In genomic region chr11:80724701-80725100, GRCm38 (mm10) we compare ENCODE assay signal across 17 mouse cellular contexts. TPM values are rescaled to one million over a fixed set of nuclear protein-coding genes. Genes with fewer than 3 reads are reported as not detected.
DNase-seq lines count a peak whose midpoint lies in the region; ATAC-seq lines count a peak whose summit lies in the region.
"Had no signal": no experiment of that assay in that cellular context is flagged by ENCODE, and none has a peak within 500 bp of the region (broad histone marks: within the 10 kb centered on the region; RNA-seq: fewer than 3 reads in every experiment).

No protein-coding gene starts in this region.

- no peaks in the 10 kb centered on the region for H3K4me1 ChIP-seq in embryonic facial prominence, embryonic 14.5 days (ENCODE audit: control insufficient read depth, insufficient read depth, low read length)
- no peaks in the 10 kb centered on the region; the same call in 1 of the 2 replicates for H3K4me1 ChIP-seq in embryonic facial prominence, embryonic 10.5 days
- H3K4me1 ChIP-seq: embryonic facial prominence, embryonic 12.5 days had no signal

- peak; percentile 13 for DNase-seq in embryonic facial prominence, embryonic 14.5 days (ENCODE audit: low spot score)
- DNase-seq in embryonic facial prominence, embryonic 10.5 days (ENCODE audit: low spot score), result no peak
- DNase-seq in kidney, postnatal 10 days, result peak; percentile 25
- no peak for DNase-seq in kidney, adult 11 months
- DNase-seq in left cerebral cortex, postnatal 14 days (ENCODE audit: low spot score in 2 of 2), result peak; percentile 33 to 44
- no peak for DNase-seq in left cerebral cortex, adult 9 months (ENCODE audit: low spot score in 2 of 2)
- peak; percentile 70 for DNase-seq in brain, adult 2 months (ENCODE audit: low read depth, low spot score)
- DNase-seq in natural killer cell, adult 2 months (ENCODE audit: low spot score in 2 of 2), result no peak
- DNase-seq: adrenal gland, postnatal 36 days; cerebellum, adult 11 months; heart, postnatal 10 days; liver had no signal

- H3K9me3 ChIP-seq in embryonic facial prominence, embryonic 14.5 days (ENCODE audit: control insufficient read depth, low read length), result no peaks in the 10 kb centered on the region
- H3K9me3 ChIP-seq in embryonic facial prominence, embryonic 10.5 days, result no peaks in the 10 kb centered on the region
- H3K9me3 ChIP-seq: embryonic facial prominence, embryonic 12.5 days; lung, embryonic 15.5 days had no signal

- WGBS in embryonic facial prominence, embryonic 14.5 days, result 67% methylated on average over 12 of the region's 12 CpGs
- WGBS in embryonic facial prominence, embryonic 10.5 days, result 83% methylated on average over 12 of the region's 12 CpGs

- no peak overlapping the region for H3K9ac ChIP-seq in embryonic facial prominence, embryonic 14.5 days (ENCODE audit: low read depth, low read length)
- H3K9ac ChIP-seq: embryonic facial prominence, embryonic 12.5 days; hindbrain, embryonic 14.5 days; lung, embryonic 15.5 days had no signal

- no peak for ATAC-seq in embryonic facial prominence, embryonic 14.5 days (ENCODE audit: low read depth)
- ATAC-seq: intestine, postnatal 0 days had no signal

- no peaks in the 10 kb centered on the region for H3K27me3 ChIP-seq in embryonic facial prominence, embryonic 14.5 days (replicated peaks; ENCODE audit: control insufficient read depth, insufficient read depth, low read length)
- no peaks in the 10 kb centered on the region for H3K27me3 ChIP-seq in embryonic facial prominence, embryonic 10.5 days (replicated peaks; ENCODE audit: low read depth, poor library complexity, severe bottlenecking)
- H3K27me3 ChIP-seq: CH12.LX; embryonic facial prominence, embryonic 12.5 days; lung, embryonic 15.5 days had no signal

- no peaks in the 10 kb centered on the region for H3K36me3 ChIP-seq in embryonic facial prominence, embryonic 14.5 days (ENCODE audit: control insufficient read depth, insufficient read depth, low read length)
- no peaks in the 10 kb centered on the region for H3K36me3 ChIP-seq in embryonic facial prominence, embryonic 10.5 days (replicated peaks)
- H3K36me3 ChIP-seq: embryonic facial prominence, embryonic 12.5 days; lung, embryonic 15.5 days had no signal

- intact Hi-C loops in left cerebral cortex, postnatal 14 days (cut with DNase I), result no loop called here

- no peak overlapping the region for H3K27ac ChIP-seq in embryonic facial prominence, embryonic 14.5 days (replicated peaks; ENCODE audit: low read depth, low read length)
- no peak overlapping the region for H3K27ac ChIP-seq in embryonic facial prominence, embryonic 10.5 days (replicated peaks)
- H3K27ac ChIP-seq: embryonic facial prominence, embryonic 12.5 days; hindbrain, embryonic 14.5 days; lung, embryonic 15.5 days had no signal

- H3K4me2 ChIP-seq in embryonic facial prominence, embryonic 14.5 days (ENCODE audit: low read depth, low read length), result no peak overlapping the region
- H3K4me2 ChIP-seq: embryonic facial prominence, embryonic 12.5 days; hindbrain, embryonic 14.5 days; lung, embryonic 15.5 days had no signal

- H3K4me3 ChIP-seq in embryonic facial prominence, embryonic 14.5 days (ENCODE audit: low read depth, low read length), result no peak overlapping the region
- no peak overlapping the region for H3K4me3 ChIP-seq in embryonic facial prominence, embryonic 10.5 days
- H3K4me3 ChIP-seq: embryonic facial prominence, embryonic 12.5 days; lung, embryonic 15.5 days had no signal

RNA-seq across cellular contexts. Expression of gene Myo1d, which starts 55.1 kb away (rescaled TPM):
- polyA plus RNA-seq in embryonic facial prominence, embryonic 14.5 days (2014; fragmentation: Nextera tagmentation; extraction: Ambion mirVana), result 9.9 and 10.7 TPM in 2 replicates
- 3.2 and 4.0 TPM in 2 replicates for polyA plus RNA-seq in embryonic facial prominence, embryonic 10.5 days (2016; fragmentation: Nextera tagmentation; extraction: Ambion mirVana)
- total RNA-seq in left cerebral cortex, postnatal 14 days (2021), result 1 to 10 TPM; 4.1 to 4.6 TPM

Comparison
In these comparisons a context has a peak if more than half of its experiments do, and no peak if none do; other contexts are left out.
1. DNase-seq: peak in embryonic facial prominence, embryonic 14.5 days (single experiment), kidney, postnatal 10 days (single experiment), left cerebral cortex, postnatal 14 days (2 of 2) and brain, adult 2 months (single experiment); none in embryonic facial prominence, embryonic 10.5 days (single experiment), kidney, adult 11 months (single experiment), left cerebral cortex, adult 9 months (0 of 2) and natural killer cell, adult 2 months (0 of 2).